Mouse (Mus musculus) adrenal gland, postnatal 36 days (tissue): Measurements from ENCODE around the gene Glyat. TPM values are rescaled to one million over a fixed set of nuclear protein-coding genes. Genes with fewer than 3 reads are reported as not detected.

Source experiments
- DNase-seq, 2 experiments: peaks; one replicate each; pipeline ENCODE4 v3.0.0; 2021; ENCODE audit warnings: mixed read lengths in 1 of 2
- total RNA-seq, 2 experiments: library from RNA; stranded (reverse); gene quantifications; 2 replicates each; pipeline ENCODE4 v1.2.3; 2021

Glyat gene
- total RNA-seq, 2 experiments from 2014 or later = 0.33 TPM; not detected in 1

DNA sequence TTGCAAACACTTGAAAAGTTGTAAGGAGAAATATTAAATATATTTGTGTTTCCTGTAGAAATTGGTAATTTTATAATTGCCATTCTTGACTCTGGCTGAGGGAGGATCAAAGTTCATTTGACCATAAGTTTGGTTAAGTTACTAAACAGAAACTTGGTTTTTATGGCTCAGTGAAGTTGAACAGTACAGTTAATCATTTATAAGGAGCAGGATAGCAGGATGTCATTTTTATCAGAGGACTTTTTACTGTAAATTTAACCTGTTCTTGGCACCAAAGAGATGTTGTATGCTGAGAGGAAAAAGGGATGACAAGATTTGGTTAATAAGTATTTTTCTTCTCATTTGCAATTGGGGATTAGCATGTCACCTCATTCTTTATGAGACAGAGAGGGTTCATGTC lies 51.5 kb downstream of the Glyat start:
- DNase-seq = no peak

DNA sequence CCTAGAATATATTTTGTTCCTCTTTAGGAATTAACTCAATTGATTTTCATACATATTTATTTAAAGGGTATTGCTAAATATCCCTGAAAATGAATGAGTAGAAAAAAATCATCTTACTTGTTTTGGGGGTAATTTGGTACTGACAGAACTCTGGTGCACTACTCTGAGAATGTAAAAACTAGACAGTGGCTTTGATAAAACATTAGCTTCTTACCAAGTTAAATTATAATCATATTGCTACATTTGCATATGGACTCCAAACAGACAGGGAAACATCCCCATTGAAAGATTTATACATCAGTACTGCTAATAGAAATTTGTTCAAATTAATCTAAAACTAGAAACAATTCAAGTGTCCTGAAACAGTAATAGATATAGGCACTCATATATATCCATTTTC lies 52.1 kb downstream of the Glyat start:
- no peak for DNase-seq

DNA sequence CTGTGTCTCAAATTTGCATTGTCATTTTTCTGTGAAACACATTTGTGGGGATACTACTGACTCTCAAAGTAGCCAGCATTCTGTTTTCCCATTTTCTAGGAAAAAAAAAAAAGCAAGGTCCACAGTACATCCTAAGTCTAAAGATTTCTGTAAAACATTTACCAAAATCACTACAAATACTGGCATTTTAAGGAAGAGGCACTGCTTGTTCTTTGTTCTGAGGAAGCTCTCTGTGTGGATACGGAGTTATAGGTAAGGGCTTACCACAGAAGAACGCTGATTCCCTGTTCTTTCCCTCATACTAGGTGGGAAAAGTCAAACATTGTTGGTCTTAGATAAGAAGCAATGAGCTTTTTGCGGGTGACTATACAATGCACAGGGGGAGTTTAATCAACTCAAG lies 62.5 kb downstream of the Glyat start, which contains the start of gene Keg1:
Gene Keg1, plus strand, starts transcription at position 197 of the 400 bp plus-strand sequence.
- DNase-seq = no peak

DNA sequence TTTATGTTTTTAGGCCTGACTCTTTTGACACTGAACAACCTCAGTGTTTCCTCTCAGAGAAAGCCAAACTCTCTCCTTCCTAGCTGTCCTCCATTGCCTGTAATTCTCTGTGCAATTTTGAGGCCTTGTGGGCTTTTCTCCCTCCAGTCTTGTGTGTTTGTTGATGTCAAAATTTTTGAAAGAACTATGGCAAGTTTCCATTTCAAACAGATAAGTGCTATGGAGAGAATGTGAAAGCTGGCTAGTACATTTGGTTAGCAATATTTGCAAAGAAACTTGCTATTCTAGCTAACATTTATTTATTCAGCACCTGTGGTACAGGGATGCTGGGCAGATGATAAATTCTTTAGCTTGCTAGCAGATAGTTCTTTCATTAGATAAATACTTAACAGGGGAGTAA lies 63.1 kb downstream of the Glyat start:
- DNase-seq = no peak

Other genes starting within 250 kb of the Glyat start
- gene Olfr1440, start 246.0 kb upstream of the Glyat start, total RNA-seq = not detected
- gene Olfr1441, start 215.9 kb upstream of the Glyat start, total RNA-seq = not detected
- not detected for gene Pfpl, start 205.4 kb upstream of the Glyat start, total RNA-seq
- gene Mpeg1, start 172.5 kb upstream of the Glyat start, total RNA-seq = 10 to 100 TPM; 23.7 to 25.0 TPM
- gene Dtx4, start 131.9 kb upstream of the Glyat start, total RNA-seq = 10 to 100 TPM; 11.4 to 17.6 TPM
- gene Fam111a, start 87.6 kb upstream of the Glyat start, total RNA-seq = 1 to 10 TPM; 3.2 to 6.4 TPM
- gene Gm4952, start 33.3 kb upstream of the Glyat start, total RNA-seq = under 1 TPM in 1 of 2 experiments, not detected in 1; 0.53 TPM
- not detected for gene Olfr1442, start 37.1 kb downstream of the Glyat start, total RNA-seq
- not detected for gene Olfr1443, start 44.8 kb downstream of the Glyat start, total RNA-seq
- gene Keg1, start 62.5 kb downstream of the Glyat start, total RNA-seq = not detected
- gene Cntf, start 132.3 kb downstream of the Glyat start, total RNA-seq = 1 to 10 TPM; 1.6 to 2.8 TPM
- gene Zfp91, start 162.8 kb downstream of the Glyat start, total RNA-seq = 10 to 100 TPM; 72.7 to 88.4 TPM
- 1 to 10 TPM; 1.6 to 1.8 TPM for gene Lpxn, start 162.9 kb downstream of the Glyat start, total RNA-seq
- not detected for gene Gm5244, start 213.4 kb downstream of the Glyat start, total RNA-seq
- not detected for gene Olfr1444, start 224.0 kb downstream of the Glyat start, total RNA-seq